Mouse (Mus musculus) adrenal gland, adult 18-20 months (tissue): ENCODE measurements around the gene Smu1. TPM values are rescaled to one million over a fixed set of nuclear protein-coding genes. Genes with fewer than 3 reads are reported as not detected.

Experiments
- DNase-seq, 2 experiments: peaks; one replicate each; pipeline ENCODE4 v3.0.0; 2021 to 2022; ENCODE audit warnings: low spot score in 2 of 2
- total RNA-seq, 2 experiments: library from RNA; stranded (reverse); gene quantifications; 1 replicate in 1 of 2; 2 replicates in 1 of 2; pipeline ENCODE4 v1.2.3; 2021

Gene Smu1
- total RNA-seq, 2 experiments from 2014 or later, result 50.5 to 61.7 TPM

DNA sequence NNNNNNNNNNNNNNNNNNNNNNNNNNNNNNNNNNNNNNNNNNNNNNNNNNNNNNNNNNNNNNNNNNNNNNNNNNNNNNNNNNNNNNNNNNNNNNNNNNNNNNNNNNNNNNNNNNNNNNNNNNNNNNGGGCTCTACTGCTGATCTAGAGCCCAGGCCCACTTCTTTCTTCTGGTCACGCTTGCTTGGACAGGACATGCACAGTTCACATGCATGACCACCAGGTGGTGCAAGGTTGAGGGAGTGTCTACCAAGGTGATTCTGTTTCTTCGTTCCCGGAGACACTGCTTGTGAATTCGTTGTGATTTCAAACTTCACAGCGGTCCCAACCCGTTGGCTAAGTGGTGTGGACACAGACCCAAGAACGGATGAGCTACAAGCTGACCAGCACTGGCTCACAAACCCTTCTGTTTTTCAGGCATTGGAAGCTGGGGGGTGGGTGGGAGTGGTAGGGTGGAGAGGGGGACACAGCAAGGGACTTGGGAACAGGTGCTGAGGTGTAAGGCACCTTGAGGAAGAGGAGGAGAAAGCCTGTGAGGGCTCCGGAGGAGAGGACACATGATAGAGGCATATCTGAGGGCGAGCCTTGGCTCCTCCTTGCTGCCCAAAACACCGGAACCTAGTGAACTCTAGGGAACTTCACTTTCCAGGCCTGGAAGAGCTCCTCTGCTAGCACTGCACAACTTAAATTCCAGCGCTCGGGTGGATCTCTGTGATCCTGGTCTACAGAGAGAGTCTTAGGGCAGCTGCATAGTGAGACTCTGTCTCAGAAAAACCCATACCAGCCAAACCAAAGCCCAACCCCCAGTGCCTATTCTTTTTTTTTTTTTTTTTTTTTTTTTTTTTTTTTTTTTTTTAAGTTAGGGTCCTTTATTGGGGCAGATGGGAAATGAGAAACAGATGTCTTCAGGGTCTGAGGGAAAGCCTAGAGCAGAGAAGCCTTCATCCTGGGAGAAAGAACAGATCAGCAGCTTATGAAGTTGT, 16.8 kb upstream of the Smu1 start:
- DNase-seq, result peak; percentile 69 to 71

DNA sequence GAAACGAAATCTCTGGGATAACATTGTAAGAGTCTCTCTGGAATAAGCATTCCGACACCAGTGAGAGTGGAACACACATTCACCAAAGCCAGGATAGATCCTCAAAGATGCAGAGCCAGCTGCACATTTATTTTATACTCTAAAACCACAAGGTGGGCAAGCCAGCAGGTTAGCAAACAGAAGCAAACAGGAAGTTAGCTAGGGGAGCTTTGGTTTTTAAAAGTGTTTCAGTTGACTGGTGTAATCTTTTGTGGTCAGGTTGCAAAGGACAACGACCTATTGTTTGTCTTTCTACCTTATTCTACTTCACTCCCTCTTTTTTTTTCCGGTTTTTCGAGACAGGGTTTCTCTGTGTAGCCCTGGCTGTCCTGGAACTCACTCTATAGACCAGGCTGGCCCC, 2.2 kb upstream of the Smu1 start:
- DNase-seq, result no peak

DNA sequence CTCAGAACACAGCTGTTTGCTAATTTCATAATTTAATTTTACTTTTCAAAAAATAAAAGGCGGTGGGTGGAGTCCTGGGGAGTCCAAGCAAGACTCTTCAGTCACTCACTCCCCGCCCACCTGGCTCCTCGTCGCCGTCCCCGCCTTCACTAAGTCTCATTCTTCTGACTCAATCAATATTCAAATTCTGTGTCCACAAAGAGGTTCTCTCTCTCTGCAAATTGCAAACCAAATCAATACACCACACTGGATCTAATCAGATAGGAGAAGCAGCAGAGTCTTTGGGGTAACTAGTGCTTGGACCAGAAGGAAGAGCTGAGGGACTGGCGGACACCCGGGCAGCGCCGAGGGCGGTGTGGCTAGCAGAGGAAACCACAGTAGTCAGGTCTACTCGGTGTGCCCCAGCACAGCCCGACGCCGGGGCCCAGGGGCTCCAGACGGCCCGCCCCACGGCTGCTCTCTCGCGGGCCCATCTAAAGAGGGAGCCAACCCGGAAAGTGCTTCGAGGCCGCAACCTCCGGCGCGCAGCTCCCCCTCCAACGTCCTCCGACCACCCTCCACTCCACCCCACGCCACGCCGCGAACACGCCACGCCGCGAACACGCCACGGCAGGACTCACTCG, 455 bp downstream of the Smu1 start:
- DNase-seq, result no peak

DNA sequence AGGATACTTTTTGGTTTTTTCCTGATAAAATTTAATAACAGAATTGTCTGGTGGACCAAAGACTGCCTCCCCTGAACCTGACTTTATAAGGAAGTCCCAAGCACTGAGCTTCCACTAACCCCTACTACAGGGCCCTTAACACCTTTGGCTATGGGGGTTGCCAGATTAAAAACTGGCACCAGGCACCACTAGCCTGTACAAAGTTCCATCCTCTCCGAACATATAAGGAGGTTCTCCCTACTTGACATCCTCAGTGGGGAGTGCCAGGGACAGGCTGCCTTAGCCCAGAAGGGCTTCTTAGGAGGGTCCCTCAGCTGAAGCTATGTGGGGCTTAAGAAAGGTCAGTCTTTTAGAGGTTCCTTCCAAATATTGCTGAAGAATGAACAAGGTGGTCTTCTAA, 22.4 kb downstream of the Smu1 start:
- DNase-seq, result no peak

DNA sequence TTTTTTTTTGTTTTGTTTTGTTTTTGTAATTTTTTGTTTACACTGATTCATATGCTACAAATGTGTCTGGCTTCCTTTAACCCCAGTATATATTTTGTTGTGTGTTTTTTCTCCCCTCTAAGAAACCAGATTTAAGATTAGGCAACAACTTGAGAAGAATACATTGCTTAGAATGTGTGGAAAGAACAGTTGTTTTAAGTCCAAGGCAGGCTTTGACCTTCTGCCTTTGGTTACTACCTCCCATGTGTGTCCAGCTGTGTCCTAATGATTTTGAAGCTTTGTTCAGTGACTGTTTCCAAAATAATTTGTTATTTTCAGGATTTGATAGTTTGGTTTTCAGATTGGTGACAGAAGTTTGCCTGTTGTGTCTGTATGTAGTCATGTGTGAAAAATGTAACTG, 26.5 kb downstream of the Smu1 start:
- DNase-seq, result no peak

DNA sequence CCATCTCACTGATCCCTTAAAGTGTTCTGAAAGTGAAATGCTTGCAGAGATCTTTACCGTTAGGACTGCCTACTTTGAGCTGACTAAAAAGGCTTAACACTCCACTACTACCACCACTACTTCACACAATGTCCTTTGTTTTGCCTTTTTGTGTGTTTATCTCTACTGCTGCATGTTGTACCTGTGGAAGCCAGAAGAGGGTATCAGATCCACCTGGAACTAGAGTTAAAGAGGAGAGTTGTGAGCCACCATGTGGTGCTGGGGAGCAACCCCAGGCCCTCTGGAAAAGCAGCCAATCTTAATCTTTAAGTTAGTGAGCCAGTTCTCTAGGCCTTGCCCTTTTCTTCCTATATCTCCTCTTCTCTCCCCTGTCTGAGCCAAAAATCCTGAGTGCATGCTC, 30.5 kb downstream of the Smu1 start:
- no peak for DNase-seq

DNA sequence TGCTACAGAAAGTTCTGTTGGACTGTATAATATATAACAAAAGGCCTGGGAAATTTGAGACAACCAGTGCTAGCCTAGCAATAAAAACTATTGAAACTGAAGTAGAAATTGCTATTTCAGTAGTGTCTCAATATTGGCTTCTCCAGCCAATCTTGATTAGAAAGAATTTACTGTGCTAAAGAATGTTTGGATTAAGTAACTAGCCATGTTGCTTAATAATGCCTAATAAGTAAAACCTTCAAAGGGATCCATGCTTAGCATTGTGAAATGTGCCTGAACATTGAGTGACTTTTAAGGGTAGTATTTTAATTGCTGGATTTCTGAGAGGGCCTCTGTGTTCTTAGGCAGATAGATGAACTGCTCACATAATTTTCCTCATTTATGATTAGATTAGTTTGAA, 32.2 kb downstream of the Smu1 start:
- DNase-seq, result no peak

DNA sequence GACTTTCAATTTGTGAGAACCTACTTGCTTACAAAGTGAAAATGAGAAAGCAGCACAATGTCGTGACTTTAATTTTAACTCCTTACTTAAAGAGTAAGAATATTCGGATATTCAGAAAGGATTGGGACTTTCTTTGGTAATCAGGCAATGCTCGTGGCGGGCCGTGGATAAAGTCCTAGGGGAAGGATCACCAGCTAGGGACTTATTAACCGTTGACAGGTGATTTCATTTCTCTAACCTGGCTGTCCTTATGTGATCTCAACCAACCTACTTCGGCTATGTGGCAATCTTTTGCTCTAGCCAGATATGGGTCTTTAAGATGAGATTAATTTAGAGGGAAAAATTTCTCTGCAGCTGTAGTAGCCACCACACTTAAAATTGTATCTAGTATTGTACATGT, 32.6 kb downstream of the Smu1 start:
- no peak for DNase-seq

DNA sequence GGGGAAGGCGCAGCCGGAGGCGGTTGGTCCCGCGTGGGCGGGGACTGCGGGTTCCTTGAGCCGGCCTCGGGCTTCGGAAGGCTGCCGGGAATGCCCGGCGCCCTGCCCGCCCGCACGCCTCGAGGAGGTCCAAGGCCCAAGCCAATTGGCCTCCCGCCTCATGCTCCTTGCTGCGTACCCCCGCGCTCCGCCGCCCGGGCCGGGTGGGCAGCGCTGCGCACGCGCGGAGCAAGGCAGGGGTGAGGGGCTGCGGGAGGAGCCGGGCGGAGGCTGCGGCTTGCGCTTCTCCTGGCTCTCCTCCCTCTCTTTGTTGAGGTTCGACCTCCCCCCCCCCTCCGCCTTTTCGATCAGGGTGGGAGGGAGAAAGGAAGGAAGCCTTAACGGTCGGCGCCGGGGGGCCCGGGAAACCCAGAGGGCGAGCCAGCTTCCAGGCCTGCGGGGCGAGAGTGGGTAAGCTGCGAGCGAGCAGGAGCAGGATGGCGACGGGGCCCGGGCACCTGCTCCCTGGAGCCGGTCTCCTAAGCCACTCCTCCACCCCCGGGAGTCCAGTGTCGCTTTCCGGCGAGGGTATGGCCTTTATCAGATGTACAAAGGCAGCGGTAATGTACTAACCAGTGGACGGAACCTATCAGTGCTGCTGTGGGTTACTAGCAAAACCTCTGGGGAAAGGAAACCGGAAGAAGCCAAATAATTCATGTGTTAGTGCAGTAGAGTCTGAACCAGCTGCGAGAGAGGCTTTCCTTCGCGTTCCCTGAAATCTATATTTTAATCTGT, 34.8 kb downstream of the Smu1 start:
- peak in 1 of 2 experiments; percentile 62 for DNase-seq

DNA sequence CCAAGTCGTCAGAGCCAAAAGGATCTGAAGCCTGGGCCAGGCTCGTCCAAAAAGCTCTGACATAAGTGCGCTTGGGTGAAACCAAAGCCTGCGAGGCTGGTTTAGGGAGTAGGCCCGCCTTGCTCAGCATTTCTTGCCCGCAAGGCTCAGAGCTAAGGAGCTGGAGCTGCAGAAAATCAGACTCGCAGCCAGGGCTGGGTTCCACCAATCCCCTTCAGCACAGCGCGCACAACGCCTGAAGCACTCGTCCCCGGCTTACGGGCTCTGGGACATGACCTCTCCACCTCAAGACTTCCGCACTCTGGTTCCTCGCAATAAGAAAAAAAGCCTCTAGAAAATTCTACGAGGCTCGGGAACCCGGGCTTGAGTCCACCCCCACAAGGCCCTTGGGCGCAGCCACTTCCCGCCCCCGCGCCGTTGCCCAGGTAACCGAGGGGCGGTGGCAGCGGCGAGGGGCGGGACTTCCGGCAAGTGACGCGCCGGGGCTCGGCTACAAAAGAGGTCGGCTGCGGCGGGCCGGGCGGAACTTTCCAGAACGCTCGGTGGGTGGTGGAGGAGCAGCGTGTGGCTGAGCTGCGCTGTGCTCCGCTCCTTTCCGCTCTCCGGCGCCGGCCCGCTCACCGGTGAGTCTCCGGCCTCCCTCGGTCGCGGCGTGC, 35.6 kb downstream of the Smu1 start, which contains the start of gene Dnaja1:
Gene Dnaja1, plus strand, starts transcription at position 140 of the 656 bp plus-strand sequence.
- peak; percentile 100 for DNase-seq

DNA sequence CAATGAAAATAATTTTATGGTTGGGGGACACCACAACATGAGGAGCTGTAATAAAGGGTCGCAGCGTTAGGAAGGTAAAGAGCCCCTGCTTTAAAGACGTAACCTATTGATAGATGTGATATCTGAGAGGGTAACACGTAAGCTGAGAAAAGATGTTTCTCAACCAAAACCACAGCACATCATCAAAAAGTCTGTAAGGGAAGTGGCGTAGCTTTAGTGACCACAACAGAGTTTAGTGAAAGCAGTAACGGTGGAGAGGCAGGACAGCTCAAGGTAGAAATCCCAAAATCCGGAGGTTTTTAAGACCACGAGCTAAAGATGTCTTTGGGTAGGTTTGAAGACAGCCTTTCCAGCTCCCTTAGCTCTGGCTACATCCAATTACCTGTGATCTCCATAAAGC, 36.8 kb downstream of the Smu1 start:
- DNase-seq, result no peak

DNA sequence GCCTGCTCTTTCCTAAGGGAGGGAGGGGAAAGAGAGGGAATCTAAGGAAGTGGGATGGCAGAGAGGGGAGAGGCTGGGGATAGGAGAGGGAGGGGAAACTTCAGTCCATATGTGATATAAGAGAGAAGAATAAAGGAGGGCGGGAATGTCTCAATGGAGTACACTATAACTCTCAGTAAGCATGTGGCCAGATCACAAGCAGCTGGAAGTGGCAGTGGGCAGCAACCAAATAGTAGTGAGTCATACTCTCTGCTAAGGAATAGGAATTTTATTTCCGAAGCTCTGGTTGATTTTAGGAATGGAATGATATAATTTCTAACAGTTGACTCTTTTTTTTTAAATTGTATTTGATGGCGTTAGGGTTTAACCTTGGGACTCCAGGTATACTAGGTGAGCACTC, 40.6 kb downstream of the Smu1 start:
- no peak for DNase-seq

DNA sequence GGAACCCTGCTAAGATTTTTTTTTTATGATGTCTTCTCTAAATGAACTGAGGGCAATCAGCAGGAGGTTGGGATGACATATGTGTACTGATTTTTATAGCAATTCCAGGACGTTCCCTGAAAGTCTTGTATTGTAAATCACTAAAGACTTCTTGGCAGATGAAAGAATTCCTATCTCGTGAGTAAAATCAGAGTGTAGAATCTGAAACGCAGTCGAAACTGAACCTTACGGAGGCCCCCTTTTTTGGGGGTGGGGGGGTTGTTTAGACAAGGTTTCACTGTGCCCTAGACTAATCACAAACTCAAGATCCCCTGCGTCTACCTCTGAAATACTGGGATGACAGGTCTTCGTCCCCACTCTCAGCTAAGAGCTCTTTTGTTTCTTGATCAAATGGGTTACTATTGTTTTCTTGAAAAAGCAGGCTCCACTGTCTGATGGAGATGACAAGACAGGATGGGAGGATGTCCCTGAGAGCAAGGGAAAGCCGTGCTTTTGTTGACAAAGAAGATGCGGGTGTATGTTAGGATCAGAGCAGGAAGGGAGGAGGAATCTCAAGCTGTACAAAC, 53.9 kb downstream of the Smu1 start:
- DNase-seq, result no peak

DNA sequence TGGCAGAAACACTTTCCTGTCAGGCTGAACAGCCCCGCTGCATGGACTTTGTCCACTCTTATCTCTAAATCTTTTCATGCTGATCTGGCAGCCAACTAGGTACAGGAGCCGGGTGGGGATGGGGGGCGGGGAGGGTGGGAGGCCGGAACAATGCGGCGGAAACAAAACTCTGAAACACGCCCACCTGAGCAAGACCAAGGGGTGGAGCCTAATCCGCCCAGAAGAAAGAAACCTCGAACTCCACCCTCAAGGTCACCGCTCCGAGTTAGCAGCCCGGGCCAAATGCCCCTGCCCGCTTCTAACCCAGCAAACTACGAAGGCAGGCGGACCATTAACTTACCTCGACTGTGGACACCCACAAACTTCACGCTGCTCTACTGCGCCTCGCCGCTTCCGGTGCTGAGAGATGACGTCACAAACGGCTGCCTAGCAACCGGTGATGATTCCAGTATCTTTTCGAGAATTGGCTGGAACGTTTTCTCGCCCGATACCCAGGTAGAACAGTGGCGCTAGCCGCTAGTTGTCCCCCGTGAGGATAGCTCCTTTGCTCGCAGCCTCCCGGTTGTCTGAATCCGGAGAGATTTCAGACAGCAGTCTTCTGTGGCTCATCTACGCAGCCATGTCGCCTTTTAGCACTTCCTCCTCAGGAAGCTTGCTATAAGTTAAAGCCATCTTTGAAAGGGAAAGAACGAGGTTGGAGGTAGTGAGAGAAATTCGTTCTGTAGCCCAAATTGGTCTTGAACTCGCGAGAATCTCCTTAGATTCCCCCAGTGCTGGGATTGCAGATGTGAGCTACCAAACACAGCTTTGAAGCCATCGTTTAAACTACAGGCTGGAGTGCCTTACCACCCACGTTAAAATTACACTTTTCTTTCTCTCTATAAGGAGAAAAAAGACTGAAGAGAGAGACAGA, 54.7 kb downstream of the Smu1 start, which contains the start of gene Aptx:
Gene Aptx, minus strand, starts transcription at position 398 of the 913 bp plus-strand sequence.
- DNase-seq, result peak; percentile 92 to 96

DNA sequence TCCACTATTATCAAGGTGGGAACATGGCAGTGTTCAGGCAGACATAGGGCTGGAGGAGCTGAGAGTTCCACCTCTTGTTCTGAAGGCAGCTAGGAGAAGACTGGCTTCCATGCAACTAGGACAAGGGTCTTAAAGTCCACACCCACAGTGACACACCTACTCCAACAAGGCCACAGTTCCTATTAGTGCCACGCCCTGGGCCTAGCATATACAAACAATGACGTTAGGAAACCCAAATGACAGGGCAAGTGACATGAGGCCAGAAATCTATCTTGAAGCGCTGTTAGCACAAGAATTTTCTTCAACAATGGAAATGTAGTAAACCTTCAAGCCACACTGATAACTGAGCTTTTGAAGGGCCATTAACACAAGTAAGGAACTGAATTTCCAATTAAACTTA, 55.9 kb downstream of the Smu1 start:
- DNase-seq, result no peak

DNA sequence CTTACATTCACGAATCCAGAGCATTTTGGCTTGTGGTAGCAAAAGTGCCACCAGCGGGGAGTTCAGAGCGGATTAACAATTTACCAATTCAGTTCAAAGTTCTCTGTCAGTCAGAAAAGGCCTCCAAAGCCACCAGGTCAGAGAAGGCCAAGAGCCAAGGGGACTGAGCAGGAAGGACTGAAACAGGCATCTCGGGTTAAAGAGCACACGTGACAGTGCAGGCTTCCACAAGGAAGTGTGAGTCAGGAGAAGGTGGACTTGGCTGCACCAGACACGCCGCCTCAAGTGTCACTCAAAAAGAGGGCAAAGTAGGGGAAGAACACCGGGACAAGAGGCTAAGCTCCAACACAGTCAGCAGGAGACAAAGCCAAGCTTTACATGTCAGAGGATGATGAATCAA, 57.5 kb downstream of the Smu1 start:
- no peak for DNase-seq

DNA sequence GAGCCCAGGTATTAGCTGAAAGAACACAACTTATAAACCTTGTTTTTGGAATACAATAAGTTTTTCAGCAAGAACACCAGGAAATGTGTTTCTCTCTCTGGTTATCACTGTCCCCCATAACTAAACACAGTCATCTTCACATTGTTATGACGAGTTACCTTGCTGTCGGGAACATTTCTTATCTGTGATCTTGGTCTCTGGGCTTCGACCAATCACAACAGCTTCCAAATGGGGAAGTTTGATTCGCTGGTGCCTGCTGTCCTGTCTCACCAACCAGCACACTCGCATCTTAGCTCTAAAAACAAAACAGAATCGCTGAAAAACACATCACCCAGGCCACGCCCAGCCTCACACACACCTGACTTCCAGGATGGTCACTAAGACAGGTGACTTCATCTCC, 60.7 kb downstream of the Smu1 start:
- no peak for DNase-seq

DNA sequence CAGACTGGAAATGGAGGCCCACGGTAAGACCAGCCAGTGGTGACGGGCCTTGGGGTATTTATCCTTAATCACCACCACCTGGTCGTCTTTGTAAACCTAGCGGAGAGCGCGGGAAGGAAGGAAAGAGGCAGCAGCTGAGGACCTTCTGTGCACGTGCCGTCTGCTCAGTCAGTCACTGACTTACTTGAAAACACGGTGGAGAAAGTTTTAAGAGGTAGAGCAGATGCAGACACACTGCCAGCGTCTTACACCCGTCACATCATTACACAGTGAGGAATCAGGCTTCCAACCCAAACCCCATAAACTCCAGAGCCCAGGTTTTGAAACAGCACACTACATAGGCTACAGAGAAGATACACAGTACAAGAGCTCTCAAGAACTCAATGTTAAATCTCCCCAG, 66.6 kb downstream of the Smu1 start:
- no peak for DNase-seq
